Comparison of ENCODE assay signal across 27 mouse cellular contexts in genomic region chr16:33244933-33245470, GRCm38 (mm10). TPM values are rescaled to one million over a fixed set of nuclear protein-coding genes. Genes with fewer than 3 reads are reported as not detected.
DNase-seq lines count a peak whose midpoint lies in the region; ATAC-seq and TF ChIP-seq lines count a peak whose summit lies in the region.
"Had no signal": no experiment of that assay in that cellular context is flagged by ENCODE, and none has a peak within 500 bp of the region (broad histone marks: within the 10 kb centered on the region; RNA-seq: fewer than 3 reads in every experiment).

No protein-coding gene starts in this region.

- no peak for TF ChIP-seq CTCF in forebrain, postnatal 0 days (IDR thresholded peaks at IDR 0.05; ENCODE audit: low read depth)

- H3K9me3 ChIP-seq in forebrain, postnatal 0 days (ENCODE audit: low read length) = no peaks in the 10 kb centered on the region
- no peaks in the 10 kb centered on the region for H3K9me3 ChIP-seq in forebrain, embryonic 11.5 days (ENCODE audit: control insufficient read depth, low read length)
- H3K9me3 ChIP-seq: embryonic facial prominence, embryonic 10.5 days; embryonic facial prominence, embryonic 15.5 days; heart, embryonic 13.5 days; limb, embryonic 12.5 days; lung, embryonic 15.5 days had no signal

- H3K9ac ChIP-seq in forebrain, postnatal 0 days = no peak overlapping the region
- H3K9ac ChIP-seq in forebrain, embryonic 11.5 days (ENCODE audit: low read length) = no peak overlapping the region
- H3K9ac ChIP-seq: embryonic facial prominence, embryonic 15.5 days; heart, embryonic 13.5 days; limb, embryonic 12.5 days; lung, embryonic 15.5 days had no signal

- no peak overlapping the region for H3K27ac ChIP-seq in forebrain, postnatal 0 days (ENCODE audit: low read depth, low read length)
- H3K27ac ChIP-seq in forebrain, embryonic 11.5 days (ENCODE audit: low read depth, low read length) = no peak overlapping the region
- H3K27ac ChIP-seq: embryonic facial prominence, embryonic 10.5 days; embryonic facial prominence, embryonic 15.5 days; heart, embryonic 13.5 days; kidney, postnatal 0 days; left cerebral cortex, adult 2 months; limb, embryonic 12.5 days; lung, embryonic 15.5 days had no signal

- peak; percentile 29 for ATAC-seq in forebrain, postnatal 0 days
- no peak for ATAC-seq in forebrain, embryonic 11.5 days (replicated peaks; ENCODE audit: low FRiP score)
- ATAC-seq in megakaryocyte-erythroid progenitor cell, adult 5-6 weeks (replicated peaks; ENCODE audit: low FRiP score, low TSS enrichment, poor library complexity, severe bottlenecking) = peak; percentile 39
- ATAC-seq: CD4-positive, CD25-positive, alpha-beta regulatory T cell, adult 4 months; forebrain, embryonic 14.5 days had no signal

- no peaks in the 10 kb centered on the region for H3K27me3 ChIP-seq in forebrain, postnatal 0 days (ENCODE audit: insufficient read depth, low read length)
- no peaks in the 10 kb centered on the region for H3K27me3 ChIP-seq in forebrain, embryonic 11.5 days (ENCODE audit: control insufficient read depth, insufficient read depth, low read length)
- H3K27me3 ChIP-seq: embryonic facial prominence, embryonic 15.5 days; heart, embryonic 13.5 days; limb, embryonic 12.5 days; lung, embryonic 15.5 days had no signal

- no peak overlapping the region for H3K4me3 ChIP-seq in forebrain, postnatal 0 days (ENCODE audit: low read depth, low read length)
- H3K4me3 ChIP-seq in forebrain, embryonic 11.5 days (ENCODE audit: low read depth, low read length) = no peak overlapping the region
- H3K4me3 ChIP-seq: embryonic facial prominence, embryonic 10.5 days; embryonic facial prominence, embryonic 15.5 days; heart, embryonic 13.5 days; left cerebral cortex, adult 2 months; limb, embryonic 12.5 days; lung, embryonic 15.5 days had no signal

- 95% methylated on average over 9 of the region's 9 CpGs for WGBS in forebrain, postnatal 0 days
- WGBS in forebrain, embryonic 11.5 days = 95% methylated on average over 9 of the region's 9 CpGs

- no peaks in the 10 kb centered on the region for H3K4me1 ChIP-seq in forebrain, postnatal 0 days (ENCODE audit: insufficient read depth)
- H3K4me1 ChIP-seq in forebrain, embryonic 11.5 days (replicated peaks; ENCODE audit: control insufficient read depth, insufficient read depth, low read length) = no peaks in the 10 kb centered on the region
- H3K4me1 ChIP-seq: embryonic facial prominence, embryonic 10.5 days; embryonic facial prominence, embryonic 15.5 days; limb, embryonic 12.5 days; lung, embryonic 15.5 days had no signal

- H3K4me2 ChIP-seq in forebrain, postnatal 0 days (ENCODE audit: low read depth) = no peak overlapping the region
- no peak overlapping the region for H3K4me2 ChIP-seq in forebrain, embryonic 11.5 days (ENCODE audit: low read depth, low read length, severe bottlenecking)
- H3K4me2 ChIP-seq: embryonic facial prominence, embryonic 15.5 days; heart, embryonic 13.5 days; limb, embryonic 12.5 days; lung, embryonic 15.5 days had no signal

- peaks cover 35% of the 10 kb centered on the region for H3K36me3 ChIP-seq in forebrain, postnatal 0 days (ENCODE audit: insufficient read depth)
- H3K36me3 ChIP-seq in forebrain, embryonic 11.5 days (ENCODE audit: control insufficient read depth, insufficient read depth, low read length) = peaks cover 2% of the 10 kb centered on the region; the same call in 1 of the 2 replicates

- DNase-seq in forebrain, postnatal 0 days = no peak
- no peak for DNase-seq in forebrain, embryonic 11.5 days (ENCODE audit: low spot score)
- DNase-seq in layer of hippocampus, adult 9-11 months = peak; percentile 20
- DNase-seq in layer of hippocampus, adult 18-20 months (ENCODE audit: low spot score in 2 of 2) = no peak
- DNase-seq in layer of hippocampus, postnatal 10 days (ENCODE audit: low spot score in 2 of 2) = peak; percentile 51 to 60
- no peak for DNase-seq in yolk sac, embryonic 10.5 days (ENCODE audit: low spot score)
- DNase-seq: adrenal gland, postnatal 36 days; cerebellum, adult 2 months; cerebellum, postnatal 25 days; gastrocnemius, postnatal 10 days; heart, postnatal 10 days; kidney, adult 8-10 months; kidney, postnatal 4 days; midbrain, embryonic 14.5 days; right cerebral cortex, postnatal 25 days; thymus, adult 18-20 months; thymus, postnatal 25 days had no signal

RNA-seq across cellular contexts. Expression of gene Snx4, which starts 6.2 kb away (rescaled TPM):
- 91.1 and 108 TPM in 2 replicates for total RNA-seq in forebrain, postnatal 0 days (2014; rRNA removed)
- polyA plus RNA-seq in forebrain, postnatal 0 days (2015; fragmentation: Nextera tagmentation; extraction: Ambion mirVana) = 93.5 and 95.4 TPM in 2 replicates
- polyA plus RNA-seq in forebrain, embryonic 11.5 days (2014; fragmentation: Nextera tagmentation; extraction: Ambion mirVana) = 73.7 and 75.5 TPM in 2 replicates
- 10 to 100 TPM; 28.0 to 28.6 TPM for total RNA-seq in layer of hippocampus, adult 18-20 months (2021)
- 10 to 100 TPM; 59.6 to 59.7 TPM for total RNA-seq in layer of hippocampus, postnatal 10 days (2021)
- total RNA-seq in megakaryocyte-erythroid progenitor cell, adult 5-6 weeks (2014; fragmentation: Nextera tagmentation) = 24.0 and 36.4 TPM in 2 replicates
- total RNA-seq in megakaryocyte-erythroid progenitor cell, adult 5-6 weeks (2017) = 47.9 and 56.7 TPM in 2 replicates

Comparison
In these comparisons a context has a peak if more than half of its experiments do, and no peak if none do; other contexts are left out.
1. DNase-seq: peak in layer of hippocampus, adult 9-11 months (single experiment) and layer of hippocampus, postnatal 10 days (2 of 2); none in forebrain, postnatal 0 days (single experiment), forebrain, embryonic 11.5 days (single experiment), layer of hippocampus, adult 18-20 months (0 of 2) and yolk sac, embryonic 10.5 days (single experiment).